Mouse (Mus musculus) stomach, postnatal 0 days (tissue): ENCODE data around the gene B230307C23Rik. TPM values are rescaled to one million over a fixed set of nuclear protein-coding genes. Genes with fewer than 3 reads are reported as not detected.

Experiments used
- ATAC-seq: fragments of 200-750 bp; cut with Nextera tagmentation; 2 replicates; pipeline ENCODE4 v1.8.0; 2017; ENCODE audit not compliant: low FRiP score, low TSS enrichment
- DNase-seq: peaks from one replicate; pipeline ENCODE4 v3.0.0-alpha.2; 2016; ENCODE audit warnings: low spot score
- H3K27ac ChIP-seq: fragments of 300-500 bp; sonication (generic); replicated peaks from 2 replicates; pipeline ENCODE4 v1.5.1; 2014; ENCODE audit warnings: mild to moderate bottlenecking, control low read depth
- H3K27me3 ChIP-seq: fragments of 300-500 bp; sonication (generic); 2 replicates; pipeline ENCODE4 v1.6.1; 2014; ENCODE audit warnings: low read length; ENCODE audit not compliant: control insufficient read depth, insufficient read depth
- H3K36me3 ChIP-seq: fragments of 300-500 bp; sonication (generic); 2 replicates; pipeline ENCODE4 v1.6.1; 2014; ENCODE audit warnings: low read length, mixed read lengths; ENCODE audit not compliant: control insufficient read depth, insufficient read depth
- H3K4me1 ChIP-seq: fragments of 300-500 bp; sonication (generic); replicated peaks from 2 replicates; pipeline ENCODE4 v1.6.1; 2014; ENCODE audit warnings: antibody characterized with exemption; ENCODE audit not compliant: control insufficient read depth, insufficient read depth
- H3K4me2 ChIP-seq: fragments of 300-500 bp; sonication (generic); replicated peaks from 2 replicates; pipeline ENCODE4 v1.6.1; 2014; ENCODE audit warnings: low read depth, mild to moderate bottlenecking, control low read depth, moderate library complexity
- H3K4me3 ChIP-seq: fragments of 300-500 bp; sonication (generic); 2 replicates; pipeline ENCODE4 v1.5.1; 2014; ENCODE audit warnings: low read depth, low read length, control low read depth
- H3K9ac ChIP-seq: fragments of 300-500 bp; sonication (generic); 2 replicates; pipeline ENCODE4 v1.6.1; 2014; ENCODE audit warnings: mild to moderate bottlenecking, low read length, control low read depth, mixed read lengths
- H3K9me3 ChIP-seq: fragments of 300-500 bp; sonication (generic); 2 replicates; pipeline ENCODE4 v1.6.1; 2016; ENCODE audit warnings: low read length; ENCODE audit not compliant: control insufficient read depth
- CTCF ChIP-seq: IDR thresholded peaks from 2 replicates; pipeline ENCODE4 v1.5.1; 2016; ENCODE audit warnings: antibody characterized with exemption, low read depth, mild to moderate bottlenecking, moderate library complexity
- EP300 ChIP-seq: optimal IDR thresholded peaks from 2 replicates; pipeline ENCODE3; 2016; ENCODE audit warnings: antibody characterized with exemption
- WGBS: fragments of 180-500 bp; shearing (Covaris S2); extraction: QIAGEN DNeasy Blood & Tissue Kit; methylation state at CpG from one replicate; pipeline ENCODE4 v1.1.7; 2014; 5-methylcytosine and 5-hydroxymethylcytosine counted together
- polyA plus RNA-seq: library from polyadenylated mRNA; unstranded; fragments of >200 nt; fragmentation: Nextera tagmentation; extraction: Ambion mirVana; gene quantifications from 2 replicates; pipeline ENCODE4 v1.2.1, GENCODE M21; 2015

Gene B230307C23Rik
- polyA plus RNA-seq, 1 experiment from 2014 or later: 25.6 TPM

- Histone ChIP-seq H3K36me3 (no peaks in the 10 kb centered on the region), H3K9me3 (no peaks in the 10 kb centered on the region), H3K27ac (peak within 1 kb of the TSS; percentile 98), H3K4me2 (peak within 1 kb of the TSS; percentile 82), H3K9ac (peak within 1 kb of the TSS; percentile 93), H3K27me3 (no peaks in the 10 kb centered on the region), H3K4me3 (peak within 1 kb of the TSS; percentile 76), H3K4me1 (no peaks in the 10 kb centered on the region)
- peak; percentile 97 for DNase-seq
- ATAC-seq: peak; percentile 99
- under 1% methylated on average over 75 of the region's 78 CpGs for WGBS
- TF ChIP-seq CTCF (no peak), EP300 (no peak)
Measured at GRCm38 (mm10) chr16:97962151-97962948, 34.8 kb upstream of the B230307C23Rik start, which contains the start of the genes C2cd2 and Zbtb21. C2cd2 (minus strand) TSS chr16:97962598. Zbtb21 (minus strand) TSS chr16:97962622.

GRCm38 (mm10) chr16:97963956-97964540 is 33.1 kb upstream of the B230307C23Rik start:
- ATAC-seq: no peak
- H3K4me1 ChIP-seq: no peaks in the 10 kb centered on the region
- TF ChIP-seq EP300 (no peak), CTCF (no peak)
- DNase-seq: no peak
- H3K9me3 ChIP-seq: no peaks in the 10 kb centered on the region
- H3K4me3 ChIP-seq: no peak overlapping the region
- 81% methylated on average over 3 of the region's 3 CpGs for WGBS
- H3K4me2 ChIP-seq: no peak overlapping the region
- H3K27ac ChIP-seq: no peak overlapping the region
- no peaks in the 10 kb centered on the region for H3K27me3 ChIP-seq
- H3K9ac ChIP-seq: no peak overlapping the region
- no peaks in the 10 kb centered on the region for H3K36me3 ChIP-seq

GRCm38 (mm10) chr16:97977277-97977676 is 19.8 kb upstream of the B230307C23Rik start:
- no peak overlapping the region for H3K4me2 ChIP-seq
- H3K4me1 ChIP-seq: no peaks in the 10 kb centered on the region
- no peak for TF ChIP-seq EP300
- TF ChIP-seq CTCF: no peak
- no peak overlapping the region for H3K4me3 ChIP-seq
- no peak overlapping the region for H3K9ac ChIP-seq
- 68% methylated on average over 1 of the region's 1 CpGs for WGBS
- no peaks in the 10 kb centered on the region for H3K9me3 ChIP-seq
- H3K27ac ChIP-seq: no peak overlapping the region
- H3K27me3 ChIP-seq: no peaks in the 10 kb centered on the region
- H3K36me3 ChIP-seq: no peaks in the 10 kb centered on the region
- DNase-seq (no peak), ATAC-seq (no peak)

GRCm38 (mm10) chr16:97977722-97978121 is 19.4 kb upstream of the B230307C23Rik start:
- Histone ChIP-seq H3K4me3 (no peak overlapping the region), H3K9ac (no peak overlapping the region), H3K4me1 (no peaks in the 10 kb centered on the region), H3K4me2 (no peak overlapping the region), H3K27me3 (no peaks in the 10 kb centered on the region), H3K36me3 (no peaks in the 10 kb centered on the region), H3K27ac (no peak overlapping the region), H3K9me3 (no peaks in the 10 kb centered on the region)
- no peak for ATAC-seq
- no peak for DNase-seq
- WGBS: 91% methylated on average over 3 of the region's 3 CpGs
- TF ChIP-seq CTCF (no peak), EP300 (no peak)

GRCm38 (mm10) chr16:97981362-97981761 is 15.8 kb upstream of the B230307C23Rik start:
- Histone ChIP-seq H3K27me3 (no peaks in the 10 kb centered on the region), H3K9ac (no peak overlapping the region), H3K27ac (no peak overlapping the region), H3K9me3 (no peaks in the 10 kb centered on the region), H3K4me2 (no peak overlapping the region), H3K4me1 (no peaks in the 10 kb centered on the region), H3K4me3 (no peak overlapping the region), H3K36me3 (no peaks in the 10 kb centered on the region)
- WGBS: 90% methylated on average over 1 of the region's 1 CpGs
- no peak for TF ChIP-seq EP300
- no peak for TF ChIP-seq CTCF
- ATAC-seq: no peak
- DNase-seq: no peak

- TF ChIP-seq EP300: no peak
- no peak for TF ChIP-seq CTCF
Measured at GRCm38 (mm10) chr16:97984589-97984988, 12.5 kb upstream of the B230307C23Rik start.

More at GRCm38 (mm10) chr16:97984589-97984988, 12.5 kb upstream of the B230307C23Rik start:
- DNase-seq: no peak
- H3K4me3 ChIP-seq: no peak overlapping the region
- H3K27ac ChIP-seq: no peak overlapping the region
- no peaks in the 10 kb centered on the region for H3K36me3 ChIP-seq
- no peak overlapping the region for H3K9ac ChIP-seq
- 89% methylated on average over 5 of the region's 5 CpGs for WGBS
- H3K9me3 ChIP-seq: no peaks in the 10 kb centered on the region
- ATAC-seq: no peak
- H3K27me3 ChIP-seq: no peaks in the 10 kb centered on the region
- H3K4me2 ChIP-seq: no peak overlapping the region
- H3K4me1 ChIP-seq: no peaks in the 10 kb centered on the region
